Mouse (Mus musculus) small intestine, adult 2 months (tissue): Measurements from ENCODE around the gene Pgbd5. TPM values are rescaled to one million over a fixed set of nuclear protein-coding genes. Genes with fewer than 3 reads are reported as not detected.

Source experiments
- H3K27ac ChIP-seq: fragments of 200-500 bp; 2 replicates; pipeline ENCODE4 v1.5.1; 2012; ENCODE audit warnings: low read depth, low read length, control low read depth, inconsistent platforms; ENCODE audit not compliant: insufficient read depth
- H3K27me3 ChIP-seq: fragments of 200-500 bp; 2 replicates; pipeline ENCODE4 v1.6.1; 2012; ENCODE audit warnings: mild to moderate bottlenecking, moderate library complexity, low read length, inconsistent platforms; ENCODE audit not compliant: control insufficient read depth, insufficient read depth
- H3K36me3 ChIP-seq: fragments of 200-500 bp; 2 replicates; pipeline ENCODE4 v1.6.1; 2012; ENCODE audit warnings: mild to moderate bottlenecking, low read length, control low read depth, inconsistent platforms; ENCODE audit not compliant: control insufficient read depth, insufficient read depth
- H3K4me1 ChIP-seq: fragments of 200-500 bp; 2 replicates; pipeline ENCODE4 v1.6.1; 2012; ENCODE audit warnings: low read length, inconsistent platforms, mixed read lengths; ENCODE audit not compliant: control insufficient read depth, insufficient read depth, insufficient read length
- H3K4me3 ChIP-seq: fragments of 200-500 bp; 2 replicates; pipeline ENCODE4 v1.5.1; 2012; ENCODE audit warnings: low read depth, mild to moderate bottlenecking, control low read depth, inconsistent platforms, low read length, moderate library complexity
- CTCF ChIP-seq: fragments of 200-500 bp; IDR thresholded peaks from 2 replicates; pipeline ENCODE4 v1.5.1; 2012; ENCODE audit warnings: low read depth, mild to moderate bottlenecking, control low read depth, inconsistent platforms, low read length, moderate library complexity, mixed read lengths; ENCODE audit not compliant: insufficient replicate concordance, insufficient read length; ENCODE audit errors: extremely low read depth
- POLR2A ChIP-seq: fragments of 200-500 bp; IDR thresholded peaks from 2 replicates; pipeline ENCODE4 v1.6.1; 2012; ENCODE audit warnings: low read depth, mild to moderate bottlenecking, control low read depth, inconsistent platforms, low read length, moderate library complexity
- WGBS: fragments of 180-500 bp; shearing (Covaris S2); methylation state at CpG from one replicate; pipeline ENCODE4 v1.1.7; 2018; 5-methylcytosine and 5-hydroxymethylcytosine counted together
- polyA plus RNA-seq: library from polyadenylated mRNA; depleted of rRNA; stranded (reverse); fragments of >200 nt; gene quantifications from 2 replicates; pipeline ENCODE4 v1.2.3, GENCODE M21; 2012

The Pgbd5 gene
- polyA plus RNA-seq, 1 experiment = 2.3 TPM

GRCm38 (mm10) chr8:124363337-124363736 lies 76.1 kb downstream of the Pgbd5 start:
- H3K27me3 ChIP-seq = 0 out of 2 replicates have a peak, but pooled peaks cover 2% of the 10 kb centered on the region
- H3K36me3 ChIP-seq = no peaks in the 10 kb centered on the region
- no peak for TF ChIP-seq POLR2A
- no peak for TF ChIP-seq CTCF
- WGBS = 91% methylated on average over 15 of the region's 15 CpGs
- no peak overlapping the region for H3K27ac ChIP-seq
- no peak overlapping the region for H3K4me3 ChIP-seq
- no peaks in the 10 kb centered on the region for H3K4me1 ChIP-seq

GRCm38 (mm10) chr8:124362589-124362988 lies 76.9 kb downstream of the Pgbd5 start:
- Histone ChIP-seq H3K4me3 (no peak overlapping the region), H3K27ac (no peak overlapping the region), H3K4me1 (no peaks in the 10 kb centered on the region), H3K36me3 (no peaks in the 10 kb centered on the region), H3K27me3 (no peaks in the 10 kb centered on the region)
- WGBS = 78% methylated on average over 7 of the region's 7 CpGs
- no peak for TF ChIP-seq POLR2A
- TF ChIP-seq CTCF = no peak

- Histone ChIP-seq H3K4me1 (no peaks in the 10 kb centered on the region), H3K27me3 (no peaks in the 10 kb centered on the region), H3K27ac (no peak overlapping the region), H3K4me3 (no peak overlapping the region), H3K36me3 (no peaks in the 10 kb centered on the region)
- WGBS = 76% methylated on average over 11 of the region's 11 CpGs
- TF ChIP-seq POLR2A (no peak), CTCF (no peak)
These were observed 77.6 kb downstream of the Pgbd5 start for GRCm38 (mm10) chr8:124361773-124362427.

- H3K36me3 ChIP-seq = no peaks in the 10 kb centered on the region
- H3K4me1 ChIP-seq = no peaks in the 10 kb centered on the region
- H3K27ac ChIP-seq = no peak overlapping the region
- TF ChIP-seq POLR2A (no peak), CTCF (no peak)
- no peaks in the 10 kb centered on the region for H3K27me3 ChIP-seq
- WGBS = 65% methylated on average over 3 of the region's 3 CpGs
- no peak overlapping the region for H3K4me3 ChIP-seq
These were observed 78.5 kb downstream of the Pgbd5 start for GRCm38 (mm10) chr8:124360911-124361310.

- Histone ChIP-seq H3K4me1 (no peaks in the 10 kb centered on the region), H3K27ac (no peak overlapping the region), H3K4me3 (no peak overlapping the region), H3K36me3 (no peaks in the 10 kb centered on the region), H3K27me3 (no peaks in the 10 kb centered on the region)
- WGBS = 60% methylated on average over 5 of the region's 5 CpGs
- TF ChIP-seq CTCF = 0 out of 2 replicates have a peak, but pooled peaks have one; percentile 3
- no peak for TF ChIP-seq POLR2A
These were observed 87.8 kb downstream of the Pgbd5 start for GRCm38 (mm10) chr8:124351636-124352035.

GRCm38 (mm10) chr8:124349663-124350062 lies 89.8 kb downstream of the Pgbd5 start:
- no peaks in the 10 kb centered on the region for H3K27me3 ChIP-seq
- 32% methylated on average over 7 of the region's 7 CpGs for WGBS
- peak; percentile 97; the same call in 1 of the 2 replicates for TF ChIP-seq CTCF
- no peak for TF ChIP-seq POLR2A

GRCm38 (mm10) chr8:124348087-124348486 lies 91.4 kb downstream of the Pgbd5 start:
- Histone ChIP-seq H3K4me1 (peaks cover 17% of the 10 kb centered on the region), H3K4me3 (no peak overlapping the region), H3K36me3 (peaks cover 7% of the 10 kb centered on the region; the same call in 1 of the 2 replicates), H3K27me3 (no peaks in the 10 kb centered on the region), H3K27ac (no peak overlapping the region)
- TF ChIP-seq POLR2A (no peak), CTCF (no peak)
- 35% methylated on average over 1 of the region's 1 CpGs for WGBS

More at GRCm38 (mm10) chr8:124349663-124350062, 89.8 kb downstream of the Pgbd5 start:
- Histone ChIP-seq H3K36me3 (no peaks in the 10 kb centered on the region), H3K4me1 (peaks cover 5% of the 10 kb centered on the region; the same call in 1 of the 2 replicates), H3K27ac (no peak overlapping the region), H3K4me3 (no peak overlapping the region)
